Mouse (Mus musculus) spleen, embryonic (tissue): ENCODE measurements around the gene Tsku.

Source experiments
- CTCF ChIA-PET: fragments of 350-600 bp; sonication (Branson Sonifier 250); formaldehyde crosslinking; loops from one replicate; lab custom pipeline; 2022; lab: Charles Lee

Tsku gene

DNA sequence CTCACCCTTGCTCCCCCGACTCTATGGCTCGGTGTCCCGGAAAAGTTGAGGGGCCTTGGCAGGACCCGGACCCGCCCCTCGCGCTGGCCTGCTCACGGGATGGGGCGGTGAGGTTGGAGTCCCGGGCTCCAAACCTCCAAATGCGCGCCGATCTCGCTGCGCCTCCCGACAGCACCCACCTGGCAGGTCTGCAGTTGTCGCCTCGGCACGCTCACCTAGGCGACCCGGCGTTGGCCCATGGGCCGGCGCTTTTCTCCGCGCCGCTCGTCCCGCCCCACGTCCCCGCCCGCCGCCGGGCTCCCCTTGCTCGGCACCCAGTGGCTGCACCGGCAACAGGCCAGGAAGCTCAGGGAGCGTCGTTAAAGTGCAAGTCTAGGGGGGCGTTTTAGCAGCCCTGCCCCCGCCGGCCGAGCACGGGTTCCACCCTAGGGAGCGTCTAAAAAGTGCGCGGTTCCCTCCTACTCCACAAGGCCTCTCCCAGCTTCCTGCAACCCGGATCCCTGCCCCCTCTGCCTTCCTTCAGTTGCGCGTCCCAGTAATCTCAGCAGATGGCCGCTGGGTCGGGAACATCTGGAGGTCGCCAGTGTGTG lies at the start of gene Tsku:
Gene Tsku (minus strand): TSS at position 266 of the 590 bp plus-strand sequence.
- CTCF ChIA-PET: no interaction called here

GRCm38 (mm10) chr7:98407615-98408014 lies 46.5 kb upstream of the Tsku start:
- CTCF ChIA-PET: no interaction called here

DNA sequence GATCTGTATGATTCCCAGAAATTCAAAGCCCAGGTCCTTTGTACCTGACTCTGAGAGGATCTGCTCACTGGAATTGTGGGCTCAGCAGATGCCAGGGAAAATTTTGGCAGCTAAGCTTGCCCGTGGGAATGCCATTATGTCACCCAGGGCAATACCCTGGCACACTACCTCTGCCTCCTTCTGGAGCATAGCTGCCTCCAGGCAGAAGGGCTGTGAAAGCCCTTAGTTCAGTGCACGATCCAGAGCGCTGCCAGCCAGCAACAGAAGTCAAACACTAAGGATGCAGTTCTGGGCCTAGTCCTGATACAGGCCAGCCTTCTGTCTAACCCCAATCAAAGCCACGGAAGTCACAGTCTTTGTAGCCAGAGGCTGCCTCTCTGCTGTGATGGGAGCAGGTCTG lies 42.9 kb upstream of the Tsku start:
- CTCF ChIA-PET: interaction anchor here (0.6 kb wide), 1 partner anchor 13 kb away, joined by 3 read pairs; no protein-coding TSS in a partner anchor

- CTCF ChIA-PET: no interaction called here
Observed at GRCm38 (mm10) chr7:98402582-98403574, 41.8 kb upstream of the Tsku start.

- CTCF ChIA-PET: no interaction called here
Observed at GRCm38 (mm10) chr7:98392466-98393201, 31.5 kb upstream of the Tsku start.

- CTCF ChIA-PET: no interaction called here
Observed at GRCm38 (mm10) chr7:98391351-98391936, 30.3 kb upstream of the Tsku start.

DNA sequence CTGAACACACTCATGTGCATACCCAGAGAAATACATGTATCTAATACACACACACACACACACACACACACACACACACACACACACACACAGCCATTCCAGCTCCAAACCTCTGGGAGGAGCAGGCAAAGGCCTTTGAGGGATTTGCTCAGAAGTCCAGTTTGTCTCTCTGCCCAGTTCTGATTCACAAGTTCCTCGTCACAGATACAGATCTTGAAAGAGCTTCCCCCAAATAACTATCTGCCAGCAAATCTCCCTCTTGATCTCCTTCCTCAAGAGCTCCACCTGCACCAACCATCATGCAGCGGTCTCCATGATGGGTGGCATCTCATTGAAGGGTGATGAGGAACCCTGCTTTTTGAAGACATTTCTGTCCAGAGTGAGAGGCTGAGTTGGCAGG lies 29.4 kb upstream of the Tsku start:
- CTCF ChIA-PET: interaction anchor here (0.7 kb wide), 1 partner anchor 14 kb away, joined by 3 read pairs; no protein-coding TSS in a partner anchor

DNA sequence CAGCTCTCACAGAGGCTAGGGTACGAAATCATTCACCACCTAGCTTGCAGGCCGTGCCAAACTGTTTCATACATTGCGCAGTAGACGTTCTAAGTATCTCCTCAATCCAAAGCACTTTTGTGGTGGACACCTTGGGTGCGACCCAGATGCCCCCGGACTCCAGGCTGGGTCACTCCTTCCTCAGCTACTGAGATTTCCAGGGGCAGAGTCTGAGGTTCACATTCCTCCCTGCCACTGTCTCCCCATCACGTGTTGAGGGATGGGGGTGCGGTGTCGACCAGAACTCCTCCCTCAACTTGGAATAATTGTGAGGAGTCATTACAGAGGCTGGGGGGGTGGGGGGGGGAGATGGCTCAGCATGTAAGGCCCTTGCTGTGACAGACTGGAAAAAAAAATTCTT lies 28.5 kb upstream of the Tsku start:
- CTCF ChIA-PET: no interaction called here

- CTCF ChIA-PET: no interaction called here
Observed at GRCm38 (mm10) chr7:98388881-98389501, 27.9 kb upstream of the Tsku start.

DNA sequence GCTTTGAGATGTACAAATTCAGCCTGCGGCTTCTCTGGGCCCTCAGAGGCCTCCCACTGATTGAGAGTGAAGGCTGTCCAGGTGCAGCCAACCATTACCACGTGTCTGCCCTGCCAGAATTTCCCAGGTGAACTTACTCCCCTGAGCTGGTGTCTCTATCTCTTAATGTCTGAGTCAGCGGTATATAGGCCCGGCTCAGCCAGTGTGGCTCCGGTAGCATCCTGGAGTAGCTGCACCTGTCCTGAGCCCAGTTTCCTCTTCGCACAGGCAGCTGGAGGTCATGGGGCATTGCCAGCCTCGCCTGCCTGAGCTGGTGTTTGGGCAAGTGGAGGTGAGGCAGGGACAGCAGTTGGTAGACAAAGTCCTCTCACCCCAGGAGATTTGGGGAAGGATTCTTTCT lies 26.1 kb upstream of the Tsku start:
- CTCF ChIA-PET: no interaction called here

GRCm38 (mm10) chr7:98385168-98385567 lies 24.0 kb upstream of the Tsku start:
- CTCF ChIA-PET: no interaction called here

- CTCF ChIA-PET: no interaction called here
Observed at GRCm38 (mm10) chr7:98383337-98383736, 22.2 kb upstream of the Tsku start.

DNA sequence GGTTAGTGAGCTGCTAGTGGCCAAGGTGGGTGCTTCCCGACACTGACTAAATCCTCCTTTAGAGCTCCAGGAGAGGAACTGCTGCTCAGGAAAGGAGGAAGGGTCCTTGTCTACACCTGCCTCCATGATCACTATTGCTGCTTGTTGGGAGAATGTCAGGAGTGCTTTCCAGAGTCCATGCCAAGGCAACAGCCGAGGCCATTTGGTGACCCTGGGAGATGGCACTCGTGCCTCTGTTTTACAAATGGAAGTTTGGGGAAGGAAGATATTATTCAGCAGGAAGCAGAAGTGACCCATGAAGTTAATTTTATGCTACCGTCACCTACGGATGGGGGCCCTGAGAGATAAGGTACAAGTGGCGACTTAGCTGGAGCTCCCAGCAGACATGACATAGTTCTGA lies 21.7 kb upstream of the Tsku start:
- CTCF ChIA-PET: no interaction called here

DNA sequence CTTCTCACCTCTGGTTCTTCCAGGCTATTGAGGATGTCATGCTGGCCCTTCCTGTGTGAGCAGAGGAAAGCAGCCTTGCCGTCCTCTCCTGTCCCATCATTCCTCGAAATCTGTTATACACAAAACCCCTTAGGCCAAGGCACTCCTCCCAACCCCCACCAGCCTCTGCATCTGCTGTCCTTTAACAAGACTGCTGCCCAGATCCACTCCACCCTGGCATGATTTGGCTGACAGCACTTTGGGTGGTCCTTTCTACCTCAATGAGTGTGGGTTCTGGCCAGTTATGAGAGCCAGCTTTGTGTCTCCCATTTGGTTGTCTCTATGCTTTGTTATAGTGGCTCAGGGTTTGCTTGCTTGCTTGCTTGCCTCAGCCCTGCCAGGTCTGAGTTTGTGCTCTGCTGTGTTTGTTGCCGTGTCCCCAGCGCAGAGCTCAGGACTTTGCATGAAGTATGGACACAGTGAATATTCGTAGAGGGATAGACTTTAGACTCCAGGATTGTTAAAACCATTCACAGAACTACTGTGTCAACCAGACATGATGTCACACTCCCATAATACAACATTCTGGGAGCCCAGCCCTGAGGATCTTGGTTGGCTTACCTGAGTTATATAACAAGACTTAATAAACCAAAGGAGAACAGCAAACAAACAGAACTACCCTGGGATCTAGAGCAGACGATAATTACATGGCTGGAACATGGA lies 19.2 kb upstream of the Tsku start:
- CTCF ChIA-PET: no interaction called here

DNA sequence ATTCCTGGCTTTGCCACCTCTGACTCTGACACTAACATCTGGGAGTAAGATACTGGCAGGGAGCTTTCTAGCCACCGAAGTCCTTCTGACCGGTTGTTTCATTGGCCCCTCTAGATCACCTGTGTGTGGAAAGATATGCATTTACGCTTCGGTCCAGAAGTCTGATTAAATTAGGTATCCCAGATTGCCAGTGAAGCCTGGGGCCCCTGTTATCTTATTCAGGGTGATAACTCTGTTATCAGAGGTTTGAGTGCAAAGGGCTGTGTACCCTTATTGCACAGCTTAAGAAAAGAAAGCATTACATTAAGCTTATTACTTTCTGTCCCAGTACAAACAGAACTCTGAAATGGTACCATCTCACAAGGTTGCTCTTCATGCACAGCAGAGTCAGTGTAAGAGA lies 18.1 kb upstream of the Tsku start:
- CTCF ChIA-PET: no interaction called here

- CTCF ChIA-PET: no interaction called here
Observed at GRCm38 (mm10) chr7:98377257-98377656, 16.1 kb upstream of the Tsku start.

DNA sequence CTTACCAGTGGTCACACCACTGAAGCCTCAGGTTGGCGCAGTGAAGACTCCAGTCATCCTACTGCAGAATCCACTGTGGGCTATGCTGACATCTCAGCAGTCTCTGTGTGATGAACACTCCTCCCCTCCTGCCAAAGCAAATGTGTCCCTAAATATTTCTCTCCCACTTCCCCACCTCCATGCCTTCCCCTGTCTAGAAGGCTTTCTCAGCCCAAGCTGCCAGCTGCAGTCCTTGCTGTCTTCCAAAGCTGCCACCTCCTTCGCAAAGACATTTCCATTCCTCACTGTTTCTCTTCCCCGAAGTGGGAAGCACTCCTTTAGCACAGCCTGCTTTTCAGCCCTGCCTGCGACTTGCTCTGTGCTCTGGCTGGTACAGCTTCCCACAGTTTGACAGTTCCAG lies 10.0 kb upstream of the Tsku start:
- CTCF ChIA-PET: no interaction called here

GRCm38 (mm10) chr7:98369762-98370369 lies 8.7 kb upstream of the Tsku start:
- CTCF ChIA-PET: no interaction called here

GRCm38 (mm10) chr7:98361662-98362061 lies 534 bp upstream of the Tsku start:
- CTCF ChIA-PET: no interaction called here

DNA sequence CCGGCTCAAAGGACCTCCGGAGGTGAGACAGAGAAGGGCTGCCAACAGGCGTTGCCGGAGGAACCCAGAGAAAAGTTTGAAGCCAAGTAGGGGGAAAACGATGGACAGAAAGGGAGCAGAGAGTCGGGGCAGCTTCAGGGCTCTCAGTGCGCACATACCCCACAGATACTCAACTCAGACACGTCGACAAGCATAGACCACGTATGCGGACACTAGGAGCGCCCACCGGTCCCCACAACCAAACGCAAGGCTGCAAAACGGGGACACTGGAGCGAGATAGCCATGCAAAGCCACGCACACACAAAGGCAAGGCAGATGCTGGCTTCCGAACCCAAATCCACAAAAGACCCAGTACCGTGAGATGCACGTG lies 522 bp downstream of the Tsku start:
- CTCF ChIA-PET: no interaction called here
